Mouse (Mus musculus) heart, postnatal 0 days (tissue): ENCODE data around the gene Gpr137.

Source experiments
- CTCF ChIP-seq: IDR thresholded peaks from 2 replicates; pipeline ENCODE4 v1.5.1; 2016; ENCODE audit warnings: antibody characterized with exemption, control low read depth, low read depth
- EP300 ChIP-seq: IDR thresholded peaks from 2 replicates; pipeline ENCODE4 v1.6.1; 2016; ENCODE audit warnings: antibody characterized with exemption, low read depth

DNA sequence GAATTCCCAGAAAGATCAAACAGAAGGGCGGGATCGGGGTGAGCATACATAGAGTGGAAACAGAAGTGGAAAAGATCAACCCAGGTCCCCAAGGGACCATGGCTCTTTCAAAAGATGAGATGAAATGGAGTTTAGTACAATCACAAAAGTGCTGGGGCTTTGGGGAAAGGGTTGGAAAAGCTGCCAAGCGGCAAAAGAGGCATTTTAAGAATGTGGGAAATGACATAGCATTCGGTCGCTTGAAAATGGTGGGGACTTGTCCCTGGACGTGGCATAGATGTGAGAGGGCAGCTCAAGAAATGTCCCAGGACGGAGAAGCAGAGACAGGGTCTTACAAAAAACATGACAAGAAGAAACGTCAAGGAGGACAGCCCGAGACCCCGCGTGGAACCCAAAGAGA, 33.3 kb downstream of the Gpr137 start:
- TF ChIP-seq EP300, result no peak
- no peak for TF ChIP-seq CTCF
